Mouse (Mus musculus) heart, embryonic 15.5 days (tissue): ENCODE results near the gene Muc13. TPM values are rescaled to one million over a fixed set of nuclear protein-coding genes. Genes with fewer than 3 reads are reported as not detected.

Experiments
- ATAC-seq: fragments of 200-750 bp; cut with Nextera tagmentation; replicated peaks from 2 replicates; pipeline ENCODE4 v1.8.0; 2017; ENCODE audit warnings: low read depth, moderate TSS enrichment; ENCODE audit not compliant: insufficient number of reproducible peaks, insufficient read depth, low FRiP score
- H3K27ac ChIP-seq: fragments of 300-500 bp; sonication (generic); 2 replicates; pipeline ENCODE4 v1.5.1; 2015; ENCODE audit warnings: mild to moderate bottlenecking, inconsistent platforms
- H3K27me3 ChIP-seq: fragments of 300-500 bp; sonication (generic); 2 replicates; pipeline ENCODE4 v1.6.1; 2015; ENCODE audit warnings: inconsistent platforms
- H3K36me3 ChIP-seq: fragments of 300-500 bp; sonication (generic); 2 replicates; pipeline ENCODE4 v1.6.1; 2015; ENCODE audit warnings: mild to moderate bottlenecking, inconsistent platforms
- H3K4me1 ChIP-seq: fragments of 300-500 bp; sonication (generic); replicated peaks from 2 replicates; pipeline ENCODE4 v1.6.1; 2015; ENCODE audit warnings: inconsistent platforms
- H3K4me2 ChIP-seq: fragments of 300-500 bp; sonication (generic); 2 replicates; pipeline ENCODE4 v1.6.1; 2015; ENCODE audit warnings: inconsistent platforms, mild to moderate bottlenecking, moderate library complexity
- H3K4me3 ChIP-seq: fragments of 300-500 bp; sonication (generic); 2 replicates; pipeline ENCODE4 v1.5.1; 2015; ENCODE audit warnings: mild to moderate bottlenecking, inconsistent platforms
- H3K9ac ChIP-seq: fragments of 300-500 bp; sonication (generic); 2 replicates; pipeline ENCODE4 v1.6.1; 2015; ENCODE audit warnings: mild to moderate bottlenecking, inconsistent platforms
- H3K9me3 ChIP-seq: fragments of 300-500 bp; sonication (generic); replicated peaks from 2 replicates; pipeline ENCODE4 v1.6.1; 2016; ENCODE audit warnings: inconsistent platforms
- WGBS: fragments of 180-500 bp; shearing (Covaris S2); methylation state at CpG from one replicate; pipeline ENCODE4 v1.1.7; 2015; ENCODE audit warnings: mixed read lengths; 5-methylcytosine and 5-hydroxymethylcytosine counted together
- polyA plus RNA-seq: library from polyadenylated mRNA; unstranded; fragments of >200 nt; fragmentation: Nextera tagmentation; extraction: Ambion mirVana; gene quantifications from 2 replicates; pipeline ENCODE4 v1.2.1, GENCODE M21; 2015

Muc13 gene
- polyA plus RNA-seq, 1 experiment from 2014 or later = 0.06 TPM

- Histone ChIP-seq H3K9ac (no peak overlapping the region), H3K36me3 (peaks cover 64% of the 10 kb centered on the region), H3K9me3 (no peaks in the 10 kb centered on the region), H3K27ac (no peak overlapping the region), H3K4me2 (no peak overlapping the region), H3K4me1 (peaks cover 9% of the 10 kb centered on the region), H3K4me3 (no peak overlapping the region), H3K27me3 (no peaks in the 10 kb centered on the region)
- 65% methylated on average over 16 of the region's 16 CpGs for WGBS
- ATAC-seq = no peak
Observed at GRCm38 (mm10) chr16:33755961-33756360, 37.9 kb upstream of the Muc13 start.

- Histone ChIP-seq H3K4me2 (no peak overlapping the region), H3K4me1 (peaks cover 9% of the 10 kb centered on the region), H3K27ac (no peak overlapping the region), H3K36me3 (peaks cover 62% of the 10 kb centered on the region), H3K9ac (no peak overlapping the region), H3K9me3 (no peaks in the 10 kb centered on the region), H3K27me3 (no peaks in the 10 kb centered on the region), H3K4me3 (no peak overlapping the region)
- WGBS = 60% methylated on average over 6 of the region's 6 CpGs
- no peak for ATAC-seq
Observed at GRCm38 (mm10) chr16:33756396-33756795, 37.4 kb upstream of the Muc13 start.

DNA sequence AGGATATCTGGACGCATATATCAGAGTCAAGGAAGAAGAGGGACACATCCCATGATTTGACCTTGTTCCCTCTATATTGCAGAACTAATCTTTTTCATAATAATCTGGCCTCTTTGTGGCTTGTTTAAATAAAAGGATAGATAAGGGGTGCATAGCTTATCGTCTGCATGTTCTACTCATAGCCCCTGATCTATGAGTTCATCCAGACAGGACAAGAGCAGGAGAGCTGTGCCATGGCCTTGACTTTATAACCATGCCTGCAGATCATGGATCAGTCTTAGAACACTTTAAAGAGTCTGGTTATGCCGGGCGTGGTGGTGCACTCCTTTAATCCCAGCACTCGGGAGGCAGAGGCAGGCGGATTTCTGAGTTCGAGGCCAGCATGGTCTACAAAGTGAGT, 34.6 kb upstream of the Muc13 start:
- Histone ChIP-seq H3K36me3 (peaks cover 62% of the 10 kb centered on the region), H3K9me3 (no peaks in the 10 kb centered on the region), H3K4me1 (peaks cover 4% of the 10 kb centered on the region; the same call in 1 of the 2 replicates), H3K4me3 (no peak overlapping the region), H3K27ac (no peak overlapping the region), H3K4me2 (no peak overlapping the region), H3K27me3 (no peaks in the 10 kb centered on the region), H3K9ac (no peak overlapping the region)
- no peak for ATAC-seq
- WGBS = 79% methylated on average over 7 of the region's 7 CpGs

DNA sequence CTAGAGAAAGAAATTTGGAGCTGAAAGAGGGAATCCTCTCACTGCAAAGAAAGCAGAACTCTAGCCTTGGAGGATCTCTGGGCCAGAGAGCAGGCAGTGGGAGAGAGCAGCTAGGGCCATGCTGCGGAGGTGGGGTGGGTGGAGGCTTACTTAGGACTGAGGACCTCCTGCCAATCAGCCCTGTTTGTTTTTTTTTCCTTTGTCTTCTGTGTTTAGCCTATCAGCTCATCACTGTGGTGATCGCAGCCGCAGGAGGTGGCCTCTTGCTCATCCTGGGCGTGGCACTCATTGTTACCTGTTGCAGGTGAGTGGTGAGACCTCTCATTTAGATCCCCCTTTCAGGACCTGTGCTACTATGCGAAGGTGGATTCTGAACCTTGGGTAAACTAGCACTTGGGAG, 33.3 kb upstream of the Muc13 start:
- Histone ChIP-seq H3K9ac (no peak overlapping the region), H3K27ac (no peak overlapping the region), H3K36me3 (peaks cover 51% of the 10 kb centered on the region), H3K4me3 (no peak overlapping the region), H3K4me1 (peaks cover 4% of the 10 kb centered on the region; the same call in 1 of the 2 replicates), H3K9me3 (no peaks in the 10 kb centered on the region), H3K4me2 (no peak overlapping the region), H3K27me3 (no peaks in the 10 kb centered on the region)
- WGBS = 48% methylated on average over 5 of the region's 5 CpGs
- no peak for ATAC-seq

DNA sequence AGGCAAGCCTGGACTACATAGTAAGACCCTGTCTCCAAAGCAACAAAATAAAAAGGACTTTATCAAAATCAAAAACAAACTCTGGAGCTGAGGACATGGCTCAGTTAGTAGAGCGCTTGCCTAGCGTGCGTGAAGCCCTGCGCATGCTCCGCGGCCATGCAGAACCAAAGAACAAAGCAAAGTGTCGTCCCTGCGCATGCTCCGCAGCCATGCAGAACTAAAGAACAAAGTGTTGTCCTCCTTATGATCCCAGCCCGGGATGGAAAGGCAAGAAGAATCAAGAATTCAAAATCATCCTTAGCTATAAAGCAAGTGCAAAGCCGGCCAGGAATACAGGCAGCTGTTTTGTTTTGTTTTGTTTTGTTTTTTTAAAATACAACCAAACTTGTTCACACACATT, 32.8 kb upstream of the Muc13 start:
- Histone ChIP-seq H3K4me2 (no peak overlapping the region), H3K27me3 (no peaks in the 10 kb centered on the region), H3K36me3 (peaks cover 47% of the 10 kb centered on the region), H3K9ac (no peak overlapping the region), H3K4me3 (no peak overlapping the region), H3K4me1 (peaks cover 4% of the 10 kb centered on the region; the same call in 1 of the 2 replicates), H3K27ac (no peak overlapping the region), H3K9me3 (no peaks in the 10 kb centered on the region)
- no peak for ATAC-seq
- 75% methylated on average over 11 of the region's 11 CpGs for WGBS

DNA sequence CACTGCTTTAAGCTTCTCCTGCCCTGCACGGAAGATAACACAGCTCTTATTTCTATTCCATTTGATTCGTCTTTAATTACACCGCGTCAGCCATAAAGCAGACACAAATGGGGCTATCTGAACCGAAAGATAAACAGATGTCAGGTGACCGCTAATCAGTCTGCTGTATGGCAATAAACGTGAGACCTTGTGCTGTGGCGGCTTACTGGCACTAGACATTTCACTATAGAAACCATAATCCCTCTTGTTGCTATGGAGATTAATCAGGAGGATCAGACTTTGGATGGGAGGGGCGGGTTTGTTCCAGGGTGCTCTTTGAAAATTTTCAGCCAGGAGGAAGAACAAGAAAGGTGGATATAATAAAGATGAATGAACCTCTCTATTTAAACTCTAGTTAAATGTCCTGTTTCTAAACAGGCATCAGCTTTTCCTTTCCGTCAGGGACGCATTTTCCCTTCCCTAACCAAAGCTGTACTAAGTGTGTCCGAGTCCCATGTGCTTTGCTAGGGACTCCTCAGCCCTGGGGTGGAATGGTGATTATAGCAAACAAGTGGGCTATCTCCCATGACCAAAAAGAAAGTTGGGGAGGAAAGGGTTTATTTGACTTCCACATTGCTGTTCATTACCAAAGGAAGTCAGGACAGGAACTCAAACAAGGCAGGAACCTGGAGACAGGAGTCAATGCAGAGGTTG, 29.2 kb upstream of the Muc13 start:
- Histone ChIP-seq H3K27me3 (no peaks in the 10 kb centered on the region), H3K27ac (no peak overlapping the region), H3K4me2 (no peak overlapping the region), H3K4me3 (no peak overlapping the region), H3K36me3 (peaks cover 25% of the 10 kb centered on the region), H3K4me1 (peaks cover 4% of the 10 kb centered on the region; the same call in 1 of the 2 replicates), H3K9me3 (no peaks in the 10 kb centered on the region), H3K9ac (no peak overlapping the region)
- 70% methylated on average over 12 of the region's 12 CpGs for WGBS
- ATAC-seq = no peak

DNA sequence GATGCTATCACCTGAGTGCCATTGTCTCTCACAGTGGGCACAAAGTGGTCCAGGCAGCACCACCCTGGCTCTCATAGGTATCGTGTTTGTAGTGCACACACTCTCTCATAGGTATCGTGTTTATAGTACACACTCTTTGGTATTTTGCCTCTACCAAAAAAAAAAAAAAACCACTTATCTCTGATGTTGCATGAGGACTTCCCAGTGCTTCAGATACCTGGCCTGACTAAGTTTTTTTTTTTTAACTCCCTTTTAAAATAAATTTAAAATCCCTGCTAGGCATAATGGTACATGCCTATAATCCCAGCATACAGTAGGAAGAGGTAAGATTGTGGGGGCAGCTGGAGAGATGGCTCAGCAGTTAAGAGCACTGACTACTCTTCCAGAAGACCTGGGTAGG, 28.4 kb upstream of the Muc13 start:
- H3K36me3 ChIP-seq = peaks cover 22% of the 10 kb centered on the region
- 94% methylated on average over 2 of the region's 2 CpGs for WGBS

GRCm38 (mm10) chr16:33766309-33766708, 27.5 kb upstream of the Muc13 start:
- Histone ChIP-seq H3K9me3 (no peaks in the 10 kb centered on the region), H3K4me3 (no peak overlapping the region), H3K4me2 (no peak overlapping the region), H3K4me1 (peaks cover 4% of the 10 kb centered on the region; the same call in 1 of the 2 replicates), H3K27ac (no peak overlapping the region), H3K9ac (no peak overlapping the region), H3K27me3 (no peaks in the 10 kb centered on the region), H3K36me3 (peaks cover 18% of the 10 kb centered on the region)
- WGBS = 78% methylated on average over 12 of the region's 12 CpGs
- ATAC-seq = no peak

More for the DNA sequence above, 28.4 kb upstream of the Muc13 start:
- Histone ChIP-seq H3K9me3 (no peaks in the 10 kb centered on the region), H3K4me1 (peaks cover 4% of the 10 kb centered on the region; the same call in 1 of the 2 replicates), H3K27me3 (no peaks in the 10 kb centered on the region), H3K4me2 (no peak overlapping the region), H3K4me3 (no peak overlapping the region), H3K27ac (no peak overlapping the region), H3K9ac (no peak overlapping the region)
- no peak for ATAC-seq

- Histone ChIP-seq H3K9me3 (no peaks in the 10 kb centered on the region), H3K36me3 (peaks cover 14% of the 10 kb centered on the region), H3K27me3 (no peaks in the 10 kb centered on the region), H3K4me3 (no peak overlapping the region), H3K27ac (no peak overlapping the region), H3K4me2 (no peak overlapping the region), H3K4me1 (peaks cover under 1% of the 10 kb centered on the region; the same call in 1 of the 2 replicates), H3K9ac (no peak overlapping the region)
- no peak for ATAC-seq
- 66% methylated on average over 15 of the region's 15 CpGs for WGBS
Observed at GRCm38 (mm10) chr16:33766757-33767156, 27.1 kb upstream of the Muc13 start.

- no peak overlapping the region for H3K9ac ChIP-seq
- H3K9me3 ChIP-seq = no peaks in the 10 kb centered on the region
- no peaks in the 10 kb centered on the region for H3K27me3 ChIP-seq
- H3K4me1 ChIP-seq = no peaks in the 10 kb centered on the region
- peaks cover 3% of the 10 kb centered on the region; the same call in 1 of the 2 replicates for H3K36me3 ChIP-seq
- 90% methylated on average over 3 of the region's 3 CpGs for WGBS
- no peak overlapping the region for H3K27ac ChIP-seq
- H3K4me3 ChIP-seq = no peak overlapping the region
- no peak for ATAC-seq
- H3K4me2 ChIP-seq = no peak overlapping the region
Observed at GRCm38 (mm10) chr16:33768491-33769278, 25.2 kb upstream of the Muc13 start.

DNA sequence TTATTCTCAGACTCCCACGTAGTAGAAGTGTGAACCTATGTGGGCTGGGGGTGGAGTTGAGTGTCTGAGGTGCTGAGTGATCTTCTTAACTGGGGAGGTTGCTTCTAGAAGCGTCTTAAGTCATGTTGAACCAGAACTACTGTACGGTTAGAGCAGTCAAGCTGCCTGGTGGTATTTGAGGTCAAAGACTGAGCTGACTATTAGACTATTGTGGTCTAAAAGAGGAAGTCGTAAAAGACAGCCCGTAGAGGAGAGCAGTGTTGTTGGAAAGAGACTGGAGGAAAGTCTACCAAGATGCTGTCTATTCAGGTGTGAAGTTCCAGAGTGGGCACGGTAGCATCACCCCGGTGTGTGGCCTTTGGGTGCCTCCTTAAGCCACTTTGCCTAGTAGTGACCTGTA, 24.0 kb upstream of the Muc13 start:
- Histone ChIP-seq H3K27ac (no peak overlapping the region), H3K4me3 (no peak overlapping the region), H3K9me3 (no peaks in the 10 kb centered on the region), H3K4me2 (no peak overlapping the region), H3K4me1 (peaks cover 4% of the 10 kb centered on the region; the same call in 1 of the 2 replicates), H3K36me3 (peaks cover 3% of the 10 kb centered on the region; the same call in 1 of the 2 replicates), H3K27me3 (no peaks in the 10 kb centered on the region), H3K9ac (no peak overlapping the region)
- ATAC-seq = no peak
- 74% methylated on average over 7 of the region's 7 CpGs for WGBS
